8 mouse cellular contexts compared by ENCODE assay signal in genomic region chr2:180709023-180709922, GRCm38 (mm10). TPM values are rescaled to one million over a fixed set of nuclear protein-coding genes. Genes with fewer than 3 reads are reported as not detected.
A peak's percentile ranks its signal among the peaks of the same experiment; 100 is the strongest.
DNase-seq lines count a peak whose midpoint lies in the region; ATAC-seq and TF ChIP-seq lines count a peak whose summit lies in the region.

No protein-coding gene starts in this region.

- peaks cover 18% of the 10 kb centered on the region for H3K36me3 ChIP-seq in heart, embryonic 10.5 days
- H3K36me3 ChIP-seq in CH12.LX (replicated peaks in 1 of 2; ENCODE audit: control insufficient read depth in 1 of 2, insufficient read depth in 1 of 2, low read length in 1 of 2): peaks cover 4 to 43% of the 10 kb centered on the region in 2 experiments
- H3K36me3 ChIP-seq in forebrain, embryonic 12.5 days (replicated peaks): peaks cover 22% of the 10 kb centered on the region
- peaks cover 36% of the 10 kb centered on the region for H3K36me3 ChIP-seq in liver, embryonic 15.5 days (replicated peaks)

- in situ Hi-C loops in CH12.LX (cut with MboI; ENCODE audit: low pct_ligation_motif_present, low pct_unique_long_range_greater_than_20kb, low sequenced_read_pairs): loop anchor here (25.0 kb wide), 1 partner anchor 653 kb away; the partner anchor contains the start of genes Arfrp1 and Zgpat

- peak; percentile 39 for ATAC-seq in forebrain, embryonic 12.5 days (ENCODE audit: low FRiP score)
- ATAC-seq in liver, embryonic 15.5 days (ENCODE audit: insufficient read depth): peak; percentile 8

- WGBS in heart, embryonic 10.5 days: under 1% methylated on average over 39 of the region's 39 CpGs
- under 1% methylated on average over 39 of the region's 39 CpGs for WGBS in forebrain, embryonic 12.5 days
- WGBS in liver, embryonic 15.5 days (ENCODE audit: insufficient replicate concordance): under 1% methylated on average over 39 of the region's 39 CpGs

- TF ChIP-seq EP300 in CH12.LX (IDR thresholded peaks at IDR 0.05; ENCODE audit: low read length): no peak

- no peak; the same call in 1 of the 2 replicates for TF ChIP-seq POLR2A in CH12.LX (IDR thresholded peaks at IDR 0.05; ENCODE audit: low read depth, low read length)

- H3K27ac ChIP-seq in heart, embryonic 10.5 days: peak overlapping the region; percentile 99
- H3K27ac ChIP-seq in CH12.LX (ENCODE audit: insufficient read depth, low read depth): peak overlapping the region; percentile 33; the same call in 1 of the 2 replicates
- peak overlapping the region; percentile 79 for H3K27ac ChIP-seq in forebrain, embryonic 12.5 days
- H3K27ac ChIP-seq in liver, embryonic 15.5 days (replicated peaks): peak overlapping the region; percentile 93

- peaks cover 18% of the 10 kb centered on the region for H3K4me1 ChIP-seq in heart, embryonic 10.5 days
- H3K4me1 ChIP-seq in CH12.LX (ENCODE audit: control insufficient read depth in 1 of 2, insufficient read depth in 2 of 2): peaks cover 12 to 54% of the 10 kb centered on the region in 2 experiments
- H3K4me1 ChIP-seq in forebrain, embryonic 12.5 days: peaks cover 25% of the 10 kb centered on the region
- peaks cover 68% of the 10 kb centered on the region for H3K4me1 ChIP-seq in liver, embryonic 15.5 days (replicated peaks)

- no peaks in the 10 kb centered on the region for H3K9me3 ChIP-seq in heart, embryonic 10.5 days
- no peaks in the 10 kb centered on the region for H3K9me3 ChIP-seq in CH12.LX (replicated peaks; ENCODE audit: low read length)
- H3K9me3 ChIP-seq in forebrain, embryonic 12.5 days: no peaks in the 10 kb centered on the region
- no peaks in the 10 kb centered on the region for H3K9me3 ChIP-seq in liver, embryonic 15.5 days (replicated peaks)

- peak overlapping the region; percentile 84 for H3K9ac ChIP-seq in CH12.LX (ENCODE audit: insufficient read depth, low read depth)
- H3K9ac ChIP-seq in forebrain, embryonic 12.5 days: peak overlapping the region; percentile 99
- H3K9ac ChIP-seq in liver, embryonic 15.5 days: peak overlapping the region; percentile 85

- TF ChIP-seq CTCF in CH12.LX (conservative IDR thresholded peaks at IDR 0.05 in 1 of 2, IDR thresholded peaks at IDR 0.05 in 1 of 2; ENCODE audit: low read depth in 2 of 2, low read length in 2 of 2): no peak

- H3K27me3 ChIP-seq in heart, embryonic 10.5 days (ENCODE audit: insufficient read depth, poor library complexity, severe bottlenecking): no peaks in the 10 kb centered on the region
- H3K27me3 ChIP-seq in CH12.LX (replicated peaks): no peaks in the 10 kb centered on the region
- no peaks in the 10 kb centered on the region for H3K27me3 ChIP-seq in forebrain, embryonic 12.5 days
- H3K27me3 ChIP-seq in liver, embryonic 15.5 days: no peaks in the 10 kb centered on the region

- no peak for TF ChIP-seq RAD21 in CH12.LX (IDR thresholded peaks at IDR 0.05; ENCODE audit: low read depth, low read length)

- intact Hi-C loops in heart, postnatal 10 days (cut with DNase I): loop anchor here (10.0 kb wide), 1 partner anchor 534 kb away; the partner anchor contains the start of gene Adrm1

- peaks cover 75% of the 10 kb centered on the region for H3K79me2 ChIP-seq in CH12.LX (replicated peaks; ENCODE audit: control insufficient read depth, extremely low read depth, insufficient read depth, poor library complexity, severe bottlenecking)

- peak overlapping the region; percentile 100 for H3K4me3 ChIP-seq in heart, embryonic 10.5 days
- H3K4me3 ChIP-seq in CH12.LX (replicated peaks in 1 of 3; ENCODE audit: low read depth in 2 of 3, low read length in 2 of 3, poor library complexity in 1 of 3): peak overlapping the region; percentile 74 to 100 (median 100)
- H3K4me3 ChIP-seq in forebrain, embryonic 12.5 days (replicated peaks): peak overlapping the region; percentile 100
- peak overlapping the region; percentile 99 for H3K4me3 ChIP-seq in liver, embryonic 15.5 days (replicated peaks)

- H3K4me2 ChIP-seq in CH12.LX (ENCODE audit: insufficient read depth, low read depth, poor library complexity, severe bottlenecking): peak overlapping the region; percentile 97
- peak overlapping the region; percentile 82 for H3K4me2 ChIP-seq in forebrain, embryonic 12.5 days
- H3K4me2 ChIP-seq in liver, embryonic 15.5 days: peak overlapping the region; percentile 77

- dilution Hi-C loops in CH12.LX (cut with MboI; ENCODE audit: extremely low pct_ligation_motif_present, extremely low pct_unique_long_range_greater_than_20kb, low sequenced_read_pairs): no loop called here

- no peak for DNase-seq in heart, embryonic 10.5 days (ENCODE audit: low spot score)
- DNase-seq in heart, postnatal 10 days: no peak
- DNase-seq in CH12.LX (ENCODE audit: extremely low read depth): no peak
- DNase-seq in embryo, embryonic 9.5 days (ENCODE audit: extremely low spot score): no peak
- no peak for DNase-seq in urinary bladder, postnatal 25 days (ENCODE audit: low spot score)
- DNase-seq in thymus, postnatal 25 days: no peak

TF ChIP-seq in CH12.LX, 34 proteins besides CTCF, POLR2A, EP300 and RAD21:
- TF ChIP-seq KAT2A (IDR thresholded peaks at IDR 0.05; ENCODE audit: insufficient replicate concordance, low read length) (no peak), POLR2AphosphoS2 (IDR thresholded peaks at IDR 0.05; ENCODE audit: low read depth, low read length) (no peak), USF2 (conservative IDR thresholded peaks at IDR 0.05; ENCODE audit: low read depth, low read length) (no peak), ZC3H11A (IDR thresholded peaks at IDR 0.05; ENCODE audit: low read depth, low read length) (no peak), HCFC1 (IDR thresholded peaks at IDR 0.05; ENCODE audit: low read depth, low read length) (no peak), MAZ (IDR thresholded peaks at IDR 0.05; ENCODE audit: low read depth, low read length) (no peak), PAX5 (IDR thresholded peaks at IDR 0.05; ENCODE audit: low read length) (no peak), MYC (IDR thresholded peaks at IDR 0.05; ENCODE audit: low read depth, low read length) (no peak), ETS1 (conservative IDR thresholded peaks at IDR 0.05; ENCODE audit: low read depth, low read length) (no peak), CHD1 (IDR thresholded peaks at IDR 0.05; ENCODE audit: low read depth, low read length) (no peak), RCOR1 (conservative IDR thresholded peaks at IDR 0.05; ENCODE audit: low read depth, low read length) (no peak), TBP (conservative IDR thresholded peaks at IDR 0.05; ENCODE audit: low read depth, low read length) (no peak), ELF1 (IDR thresholded peaks at IDR 0.05; ENCODE audit: low read depth, low read length) (no peak), MEF2A (IDR thresholded peaks at IDR 0.05; ENCODE audit: borderline replicate concordance, low read depth, low read length) (no peak), ZKSCAN1 (IDR thresholded peaks at IDR 0.05; ENCODE audit: borderline replicate concordance, low read depth, low read length) (no peak), BHLHE40 (IDR thresholded peaks at IDR 0.05; ENCODE audit: low read depth, low read length) (no peak), ZNF384 (IDR thresholded peaks at IDR 0.05; ENCODE audit: low read depth, low read length) (no peak), NRF1 (IDR thresholded peaks at IDR 0.05; ENCODE audit: low read depth, low read length) (no peak), MAX (IDR thresholded peaks at IDR 0.05; ENCODE audit: low read length) (no peak)

RNA-seq across cellular contexts. Expression of gene Dido1, which starts 0.5 kb away (rescaled TPM):
- 23.8 and 26.0 TPM in 2 replicates for polyA plus RNA-seq in heart, embryonic 10.5 days (2016; fragmentation: Nextera tagmentation; extraction: Ambion mirVana)
- 10 to 100 TPM; 40.6 to 42.8 TPM for total RNA-seq in heart, postnatal 10 days (2021)
- total RNA-seq in CH12.LX (2012; rRNA removed): 24.9 and 30.0 TPM in 2 replicates
- total RNA-seq in CH12.LX (2014; rRNA removed): 15.5 and 16.4 TPM in 2 replicates
- 25.0 and 25.8 TPM in 2 replicates for polyA plus RNA-seq in CH12.LX (2012; ENCODE audit: insufficient read length, low read depth)
- polyA plus RNA-seq in forebrain, embryonic 12.5 days (2016; fragmentation: Nextera tagmentation; extraction: Ambion mirVana): 42.2 and 42.7 TPM in 2 replicates
- polyA plus RNA-seq in liver, embryonic 15.5 days (2015; fragmentation: Nextera tagmentation; extraction: Ambion mirVana): 11.7 and 13.1 TPM in 2 replicates

RNA-seq across cellular contexts. Expression of gene Gid8, which starts 0.6 kb away (rescaled TPM):
- 44.6 and 50.3 TPM in 2 replicates for polyA plus RNA-seq in heart, embryonic 10.5 days (2016; fragmentation: Nextera tagmentation; extraction: Ambion mirVana)
- total RNA-seq in heart, postnatal 10 days (2021): 10 to 100 TPM; 77.9 to 79.1 TPM
- total RNA-seq in CH12.LX (2012; rRNA removed) (15.6 and 21.7 TPM in 2 replicates), CH12.LX (2014; rRNA removed) (32.1 and 32.5 TPM in 2 replicates)
- polyA plus RNA-seq in CH12.LX (2012; ENCODE audit: insufficient read length, low read depth): 44.1 and 45.4 TPM in 2 replicates
- polyA plus RNA-seq in forebrain, embryonic 12.5 days (2016; fragmentation: Nextera tagmentation; extraction: Ambion mirVana): 52.0 and 54.7 TPM in 2 replicates
- 117 TPM in 2 replicates for polyA plus RNA-seq in liver, embryonic 15.5 days (2015; fragmentation: Nextera tagmentation; extraction: Ambion mirVana)

RNA-seq across cellular contexts. Expression of gene Slc17a9, which starts 15.8 kb away (rescaled TPM):
- polyA plus RNA-seq in heart, embryonic 10.5 days (2016; fragmentation: Nextera tagmentation; extraction: Ambion mirVana): 0.94 and 1.2 TPM in 2 replicates
- under 1 TPM; 0.69 to 0.89 TPM for total RNA-seq in heart, postnatal 10 days (2021)
- total RNA-seq in CH12.LX (2012; rRNA removed) (13.4 and 16.2 TPM in 2 replicates), CH12.LX (2014; rRNA removed) (6.5 and 7.2 TPM in 2 replicates)
- polyA plus RNA-seq in CH12.LX (2012; ENCODE audit: insufficient read length, low read depth): 23.7 and 26.0 TPM in 2 replicates
- 0.37 and 0.55 TPM in 2 replicates for polyA plus RNA-seq in forebrain, embryonic 12.5 days (2016; fragmentation: Nextera tagmentation; extraction: Ambion mirVana)
- 8.1 and 10.0 TPM in 2 replicates for polyA plus RNA-seq in liver, embryonic 15.5 days (2015; fragmentation: Nextera tagmentation; extraction: Ambion mirVana)

Comparison
In these comparisons a context has a peak if more than half of its experiments do, and no peak if none do; other contexts are left out.
1. H3K27ac ChIP-seq: peak in every context shown above with its lines; median percentile 99 in heart, embryonic 10.5 days; 93 in liver, embryonic 15.5 days; 79 in forebrain, embryonic 12.5 days; 33 in CH12.LX.